In genomic region chr4:156188162-156188810, GRCm38 (mm10) we compare ENCODE assay signal across 9 mouse cellular contexts. TPM values are rescaled to one million over a fixed set of nuclear protein-coding genes. Genes with fewer than 3 reads are reported as not detected.
DNase-seq lines count a peak whose midpoint lies in the region; ATAC-seq and TF ChIP-seq lines count a peak whose summit lies in the region.
"Had no signal": no experiment of that assay in that cellular context is flagged by ENCODE, and none has a peak within 500 bp of the region (broad histone marks: within the 10 kb centered on the region; RNA-seq: fewer than 3 reads in every experiment).

No protein-coding gene starts in this region.

- DNase-seq in heart, adult 18-20 months = no peak
- DNase-seq in forebrain, embryonic 14.5 days (ENCODE audit: low spot score) = no peak
- no peak for DNase-seq in Muller cell, postnatal 12 days (ENCODE audit: inconsistent ontology term)
- no peak for DNase-seq in adipocyte (ENCODE audit: low spot score)
- DNase-seq in lung, adult 2 months = no peak
- DNase-seq: gastrocnemius, postnatal 36 days had no signal

- H3K9me3 ChIP-seq in heart, embryonic 12.5 days (replicated peaks) = no peaks in the 10 kb centered on the region
- peaks cover 6% of the 10 kb centered on the region for H3K9me3 ChIP-seq in E14TG2a.4 (ENCODE audit: low read length)
- H3K9me3 ChIP-seq in forebrain, embryonic 14.5 days (replicated peaks; ENCODE audit: control insufficient read depth, low read length) = no peaks in the 10 kb centered on the region

- no peak for TF ChIP-seq POLR2A in lung, adult 2 months (IDR thresholded peaks at IDR 0.05; ENCODE audit: borderline replicate concordance, extremely low read depth, low read depth, low read length)

- no peak overlapping the region for H3K9ac ChIP-seq in heart, embryonic 12.5 days
- H3K9ac ChIP-seq in forebrain, embryonic 14.5 days (ENCODE audit: low read length) = no peak overlapping the region

- H3K36me3 ChIP-seq in heart, embryonic 12.5 days = peaks cover 44% of the 10 kb centered on the region
- peaks cover 86% of the 10 kb centered on the region for H3K36me3 ChIP-seq in E14TG2a.4 (ENCODE audit: insufficient read depth, low read length)
- H3K36me3 ChIP-seq in forebrain, embryonic 14.5 days (ENCODE audit: control insufficient read depth, insufficient read depth, low read length) = peaks cover 40% of the 10 kb centered on the region

- TF ChIP-seq CTCF in E14TG2a.4 (conservative IDR thresholded peaks at IDR 0.05; ENCODE audit: low read length) = no peak
- TF ChIP-seq CTCF in lung, adult 2 months (IDR thresholded peaks at IDR 0.05; ENCODE audit: insufficient read depth, low read length) = no peak

- H3K27me3 ChIP-seq in heart, embryonic 12.5 days (replicated peaks) = no peaks in the 10 kb centered on the region
- H3K27me3 ChIP-seq in E14TG2a.4 (ENCODE audit: insufficient read depth, low read length) = no peaks in the 10 kb centered on the region
- no peaks in the 10 kb centered on the region for H3K27me3 ChIP-seq in forebrain, embryonic 14.5 days (replicated peaks; ENCODE audit: control insufficient read depth, insufficient read depth, low read length)

- peaks cover 85% of the 10 kb centered on the region for H3K4me1 ChIP-seq in heart, embryonic 12.5 days (replicated peaks)
- peaks cover 99% of the 10 kb centered on the region for H3K4me1 ChIP-seq in E14TG2a.4 (replicated peaks; ENCODE audit: low read depth, low read length)
- peaks cover 57% of the 10 kb centered on the region for H3K4me1 ChIP-seq in forebrain, embryonic 14.5 days (ENCODE audit: control insufficient read depth, insufficient read depth, low read length)
- peaks cover 17% of the 10 kb centered on the region for H3K4me1 ChIP-seq in lung, adult 2 months (ENCODE audit: control insufficient read depth, insufficient read depth, low read length)

- no peak for ATAC-seq in heart, embryonic 12.5 days (ENCODE audit: insufficient number of reproducible peaks, low FRiP score)
- peak; percentile 37 for ATAC-seq in forebrain, embryonic 14.5 days
- ATAC-seq in megakaryocyte, adult 5-6 weeks (ENCODE audit: poor library complexity, severe bottlenecking) = peak; percentile 71

- H3K4me3 ChIP-seq in heart, embryonic 12.5 days = no peak overlapping the region
- H3K4me3 ChIP-seq in E14TG2a.4 (replicated peaks; ENCODE audit: low read length) = peak overlapping the region; percentile 93
- no peak overlapping the region for H3K4me3 ChIP-seq in forebrain, embryonic 14.5 days (ENCODE audit: low read depth, low read length)
- no peak overlapping the region for H3K4me3 ChIP-seq in lung, adult 2 months (replicated peaks; ENCODE audit: extremely low read depth, low read depth, low read length)

- peak overlapping the region; percentile 49; the same call in 1 of the 2 replicates for H3K27ac ChIP-seq in heart, embryonic 12.5 days (ENCODE audit: poor library complexity, severe bottlenecking)
- peak overlapping the region; percentile 81 for H3K27ac ChIP-seq in forebrain, embryonic 14.5 days (ENCODE audit: low read depth, low read length)

- peak overlapping the region; percentile 27 for H3K4me2 ChIP-seq in heart, embryonic 12.5 days
- H3K4me2 ChIP-seq in forebrain, embryonic 14.5 days (ENCODE audit: low read length) = 0 out of 2 replicates have a peak overlapping the region, but pooled peaks have one; percentile 8

- WGBS in heart, embryonic 12.5 days = 59% methylated on average over 5 of the region's 5 CpGs
- 31% methylated on average over 5 of the region's 5 CpGs for WGBS in forebrain, embryonic 14.5 days
- WGBS in lung, adult 2 months = 80% methylated on average over 5 of the region's 5 CpGs

RNA-seq across cellular contexts. Expression of gene Agrn, which starts 9.0 kb away (rescaled TPM):
- polyA plus RNA-seq in heart, embryonic 12.5 days (2016; fragmentation: Nextera tagmentation; extraction: Ambion mirVana) = 69.5 and 81.5 TPM in 2 replicates
- total RNA-seq in heart, adult 18-20 months (2021) = 10 to 100 TPM; 22.6 to 24.7 TPM
- polyA plus RNA-seq in forebrain, embryonic 14.5 days (2014; fragmentation: Nextera tagmentation; extraction: Ambion mirVana) = 72.2 and 88.4 TPM in 2 replicates
- total RNA-seq in megakaryocyte, adult 5-6 weeks (2015) = 2.9 and 4.2 TPM in 2 replicates
- 1.8 and 2.9 TPM in 2 replicates for total RNA-seq in megakaryocyte, adult 5-6 weeks (2017)
- 190 and 214 TPM in 2 replicates for polyA plus RNA-seq in lung, adult 2 months (2012; rRNA removed)

RNA-seq across cellular contexts. Expression of gene Isg15, which starts 12.3 kb away (rescaled TPM):
- 1.8 and 2.8 TPM in 2 replicates for polyA plus RNA-seq in heart, embryonic 12.5 days (2016; fragmentation: Nextera tagmentation; extraction: Ambion mirVana)
- total RNA-seq in heart, adult 18-20 months (2021) = 1 to 10 TPM; 2.3 to 3.1 TPM
- polyA plus RNA-seq in forebrain, embryonic 14.5 days (2014; fragmentation: Nextera tagmentation; extraction: Ambion mirVana) = 0.61 and 1.1 TPM in 2 replicates
- total RNA-seq in megakaryocyte, adult 5-6 weeks (2015) = 6.3 and 6.4 TPM in 2 replicates
- 5.4 and 7.2 TPM in 2 replicates for total RNA-seq in megakaryocyte, adult 5-6 weeks (2017)
- polyA plus RNA-seq in lung, adult 2 months (2012; rRNA removed) = 8.1 and 12.2 TPM in 2 replicates

RNA-seq across cellular contexts. Expression of gene AW011738, which starts 14.8 kb away (rescaled TPM):
- 3.4 and 4.3 TPM in 2 replicates for polyA plus RNA-seq in heart, embryonic 12.5 days (2016; fragmentation: Nextera tagmentation; extraction: Ambion mirVana)
- 10 to 100 TPM in 1 of 2 experiments, 1 to 10 TPM in 1; 9.5 to 11.6 TPM for total RNA-seq in heart, adult 18-20 months (2021)
- 1.2 TPM in 2 replicates for polyA plus RNA-seq in forebrain, embryonic 14.5 days (2014; fragmentation: Nextera tagmentation; extraction: Ambion mirVana)
- total RNA-seq in megakaryocyte, adult 5-6 weeks (2015) = 0.11 and 0.42 TPM in 2 replicates
- total RNA-seq in megakaryocyte, adult 5-6 weeks (2017) = 0.49 and 0.66 TPM in 2 replicates
- 4.6 and 5.1 TPM in 2 replicates for polyA plus RNA-seq in lung, adult 2 months (2012; rRNA removed)

RNA-seq across cellular contexts. Expression of gene Perm1, which starts 27.4 kb away (rescaled TPM):
- 1.3 and 1.6 TPM in 2 replicates for polyA plus RNA-seq in heart, embryonic 12.5 days (2016; fragmentation: Nextera tagmentation; extraction: Ambion mirVana)
- total RNA-seq in heart, adult 18-20 months (2021) = 100 to 1,000 TPM; 265 to 319 TPM
- 0.83 and 0.99 TPM in 2 replicates for polyA plus RNA-seq in forebrain, embryonic 14.5 days (2014; fragmentation: Nextera tagmentation; extraction: Ambion mirVana)
- 0.11 TPM in 1 of 2 replicates, not detected in the other for total RNA-seq in megakaryocyte, adult 5-6 weeks (2015)
- not detected in 2 replicates for total RNA-seq in megakaryocyte, adult 5-6 weeks (2017)
- polyA plus RNA-seq in lung, adult 2 months (2012; rRNA removed) = 2.0 and 6.0 TPM in 2 replicates

RNA-seq across cellular contexts. Expression of gene Plekhn1, which starts 46.4 kb away (rescaled TPM):
- 18.0 and 18.2 TPM in 2 replicates for polyA plus RNA-seq in heart, embryonic 12.5 days (2016; fragmentation: Nextera tagmentation; extraction: Ambion mirVana)
- 10 to 100 TPM; 10.1 to 11.0 TPM for total RNA-seq in heart, adult 18-20 months (2021)
- 19.2 and 21.7 TPM in 2 replicates for polyA plus RNA-seq in forebrain, embryonic 14.5 days (2014; fragmentation: Nextera tagmentation; extraction: Ambion mirVana)
- 8.5 and 10.5 TPM in 2 replicates for total RNA-seq in megakaryocyte, adult 5-6 weeks (2015)
- total RNA-seq in megakaryocyte, adult 5-6 weeks (2017) = 11.2 and 14.1 TPM in 2 replicates
- 61.9 and 78.1 TPM in 2 replicates for polyA plus RNA-seq in lung, adult 2 months (2012; rRNA removed)
